Mouse (Mus musculus) kidney, adult 2 months (tissue): ENCODE data around the gene Gm17364.

Experiments
- CTCF ChIP-seq: fragments of 200-500 bp; conservative IDR thresholded peaks from 2 replicates; pipeline ENCODE4 v1.5.1; 2011; ENCODE audit warnings: low read depth, mild to moderate bottlenecking, control low read depth, low read length, moderate library complexity, mixed read lengths; ENCODE audit not compliant: insufficient read depth, insufficient read length
- POLR2A ChIP-seq: fragments of 200-500 bp; IDR thresholded peaks from one replicate; pipeline ENCODE4 v1.6.1; 2011; ENCODE audit warnings: low read depth, low read length, control low read depth

DNA sequence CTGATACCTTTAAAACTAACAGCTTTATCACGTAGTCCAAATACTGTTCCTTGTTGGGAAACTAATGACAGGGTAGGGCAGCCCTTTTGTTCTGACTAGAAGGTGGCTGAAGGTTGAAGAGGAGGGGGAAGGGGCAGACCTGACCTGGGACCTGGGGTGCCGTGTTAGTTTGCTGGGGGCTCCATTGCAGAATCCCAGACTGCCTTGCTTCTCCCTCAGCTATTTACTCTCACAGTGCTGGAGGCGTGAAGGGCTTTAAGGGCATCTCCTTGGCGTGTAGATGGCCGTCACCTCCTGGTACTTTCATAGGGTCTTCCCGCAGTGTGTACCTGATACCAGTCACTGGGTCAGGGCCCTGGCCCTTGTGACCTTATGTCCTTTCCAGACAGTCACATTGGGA, 21.6 kb downstream of the Gm17364 start:
- TF ChIP-seq CTCF = no peak
- TF ChIP-seq POLR2A = no peak
